Comparison of ENCODE assay signal across 14 mouse cellular contexts in the genomic region with DNA sequence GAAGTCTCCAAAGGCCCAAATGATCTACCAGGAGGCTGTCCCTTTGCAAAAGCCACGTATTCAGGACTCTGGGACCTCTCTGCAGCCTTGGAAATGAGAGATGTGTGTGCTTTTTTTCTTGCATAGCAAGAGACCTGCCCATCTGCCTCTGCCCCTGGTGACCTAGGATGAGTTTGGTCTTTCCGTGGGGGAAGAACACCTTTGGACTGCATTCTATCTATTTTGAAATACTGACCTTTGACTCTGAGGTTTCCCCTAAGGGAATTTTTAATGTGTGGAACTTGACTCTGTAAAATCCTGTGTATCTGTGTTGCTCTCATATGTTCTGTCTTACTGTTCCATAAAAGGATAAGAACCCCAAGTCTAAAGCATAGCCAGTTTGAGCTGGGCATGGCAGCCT.
"Had no signal": no experiment of that assay in that cellular context is flagged by ENCODE, and none has a peak within 500 bp of the region (broad histone marks: within the 10 kb centered on the region; RNA-seq: fewer than 3 reads in every experiment).

No protein-coding gene starts in this region.

- DNase-seq: kidney, adult 11 months; kidney, postnatal 14 days; left cerebral cortex, postnatal 4 days; lung, postnatal 14 days; right cerebral cortex, adult 18-20 months; right cerebral cortex, postnatal 25 days; thymus, postnatal 25 days had no signal

- H3K4me2 ChIP-seq: limb, embryonic 13.5 days; lung, embryonic 15.5 days; midbrain, embryonic 12.5 days had no signal

- H3K9ac ChIP-seq: limb, embryonic 13.5 days; liver, embryonic 14.5 days; lung, embryonic 15.5 days; midbrain, embryonic 12.5 days had no signal

- H3K9me3 ChIP-seq: limb, embryonic 13.5 days; lung, embryonic 15.5 days; megakaryocyte, embryonic 14.5 days; midbrain, embryonic 12.5 days had no signal

- H3K27ac ChIP-seq: limb, embryonic 13.5 days; liver, embryonic 14.5 days; lung, embryonic 15.5 days; macrophage had no signal

- ATAC-seq: midbrain, embryonic 16.5 days had no signal

- H3K27me3 ChIP-seq: lung, embryonic 15.5 days; megakaryocyte, embryonic 14.5 days had no signal

- H3K4me3 ChIP-seq: limb, embryonic 13.5 days; lung, embryonic 15.5 days; megakaryocyte, embryonic 14.5 days; midbrain, embryonic 12.5 days had no signal

- H3K36me3 ChIP-seq: limb, embryonic 13.5 days; lung, embryonic 15.5 days; midbrain, embryonic 12.5 days had no signal
